Mouse (Mus musculus) liver, adult (tissue): Measurements from ENCODE around the gene Lepr.
"Not testable (repeated sequence)": the region's sequence is repeated elsewhere in the genome, so short reads cannot be mapped to it uniquely, and the experiment has no call there.

Source experiments
- GATA4 ChIP-seq: IDR thresholded peaks from 2 replicates; pipeline ENCODE4 v1.6.1; 2014; ENCODE audit warnings: mild to moderate bottlenecking, low read length; ENCODE audit not compliant: insufficient replicate concordance

Lepr gene

GRCm38 (mm10) chr4:101705325-101705724, 11.9 kb upstream of the Lepr start:
- TF ChIP-seq GATA4: no peak

- TF ChIP-seq GATA4: no peak
Measured at GRCm38 (mm10) chr4:101707234-101707633, 10.0 kb upstream of the Lepr start.

GRCm38 (mm10) chr4:101707953-101708352, 9.3 kb upstream of the Lepr start:
- TF ChIP-seq GATA4: no peak

GRCm38 (mm10) chr4:101710361-101710760, 6.8 kb upstream of the Lepr start:
- TF ChIP-seq GATA4: no peak

GRCm38 (mm10) chr4:101711100-101711499, 6.1 kb upstream of the Lepr start:
- no peak for TF ChIP-seq GATA4

- no peak for TF ChIP-seq GATA4
Measured at GRCm38 (mm10) chr4:101712563-101712962, 4.6 kb upstream of the Lepr start.

- no peak for TF ChIP-seq GATA4
Measured at GRCm38 (mm10) chr4:101715302-101715701, 1.9 kb upstream of the Lepr start.

GRCm38 (mm10) chr4:101715805-101716204, 1.4 kb upstream of the Lepr start:
- TF ChIP-seq GATA4: no peak

GRCm38 (mm10) chr4:101718991-101719580, 1.9 kb downstream of the Lepr start:
- TF ChIP-seq GATA4: no peak

- TF ChIP-seq GATA4: no peak
Measured at GRCm38 (mm10) chr4:101721705-101722104, 4.5 kb downstream of the Lepr start.

GRCm38 (mm10) chr4:101741973-101742372, 24.8 kb downstream of the Lepr start:
- no peak for TF ChIP-seq GATA4

GRCm38 (mm10) chr4:101745534-101745933, 28.3 kb downstream of the Lepr start:
- no peak for TF ChIP-seq GATA4

- TF ChIP-seq GATA4: no peak
Measured at GRCm38 (mm10) chr4:101760490-101760889, 43.3 kb downstream of the Lepr start.

- not testable (repeated sequence) for TF ChIP-seq GATA4
Measured at GRCm38 (mm10) chr4:101843923-101844322, 126.7 kb downstream of the Lepr start, which contains the start of gene B020004J07Rik. TSS of gene B020004J07Rik (minus strand) at chr4:101844023.

GRCm38 (mm10) chr4:101850908-101851307, 133.7 kb downstream of the Lepr start:
- TF ChIP-seq GATA4: no peak

GRCm38 (mm10) chr4:101860873-101861272, 143.7 kb downstream of the Lepr start:
- TF ChIP-seq GATA4: no peak

- TF ChIP-seq GATA4: no peak
Measured at GRCm38 (mm10) chr4:101862289-101862688, 145.1 kb downstream of the Lepr start.
